Mouse (Mus musculus) E14TG2a.4 (cell line): ENCODE results near the gene Shprh.
A peak's percentile ranks its signal among the peaks of the same experiment; 100 is the strongest.
"Not testable (repeated sequence)": the region's sequence is repeated elsewhere in the genome, so short reads cannot be mapped to it uniquely, and the experiment has no call there.

Experiments
- H3K27me3 ChIP-seq: 2 replicates; pipeline ENCODE4 v1.6.1; 2014; ENCODE audit warnings: low read length, control low read depth; ENCODE audit not compliant: insufficient read depth
- H3K36me3 ChIP-seq: 2 replicates; pipeline ENCODE4 v1.6.1; 2014; ENCODE audit warnings: low read length, control low read depth; ENCODE audit not compliant: insufficient read depth
- H3K4me1 ChIP-seq: replicated peaks from 2 replicates; pipeline ENCODE4 v1.6.1; 2014; ENCODE audit warnings: low read depth, low read length, control low read depth
- H3K4me3 ChIP-seq: replicated peaks from 2 replicates; pipeline ENCODE4 v1.5.1; 2014; ENCODE audit warnings: mild to moderate bottlenecking, low read length
- H3K9me3 ChIP-seq: 2 replicates; pipeline ENCODE4 v1.6.1; 2014; ENCODE audit warnings: low read length, control low read depth
- NANOG ChIP-seq: IDR thresholded peaks from 2 replicates; pipeline ENCODE4 v1.6.1; 2014; ENCODE audit warnings: borderline replicate concordance, low read length, mixed read lengths

The Shprh gene

DNA sequence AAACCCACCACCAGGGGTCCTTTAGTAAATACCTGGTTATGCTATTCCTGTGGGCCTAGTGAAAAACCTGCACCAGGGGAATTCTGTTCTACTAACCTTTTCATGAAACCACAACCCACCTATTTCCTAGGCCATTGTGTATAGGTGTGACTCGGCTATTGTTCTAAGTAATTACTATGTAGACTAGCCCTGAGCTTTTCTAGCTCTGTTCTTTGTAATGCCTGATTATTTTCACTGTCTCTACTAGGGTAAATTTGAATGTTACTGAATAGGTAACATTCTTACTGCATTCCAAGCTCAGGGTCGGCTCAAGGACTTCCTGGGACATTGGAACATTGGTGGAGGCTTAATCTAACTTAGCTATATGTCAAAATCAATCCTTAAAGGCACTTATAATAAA lies 113.1 kb downstream of the Shprh start:
- Histone ChIP-seq H3K9me3 (peaks cover 49% of the 10 kb centered on the region), H3K4me1 (peaks cover 16% of the 10 kb centered on the region)
- H3K27me3 ChIP-seq, H3K4me3 ChIP-seq, H3K36me3 ChIP-seq: not testable (repeated sequence)
- peak; percentile 87 for TF ChIP-seq NANOG

DNA sequence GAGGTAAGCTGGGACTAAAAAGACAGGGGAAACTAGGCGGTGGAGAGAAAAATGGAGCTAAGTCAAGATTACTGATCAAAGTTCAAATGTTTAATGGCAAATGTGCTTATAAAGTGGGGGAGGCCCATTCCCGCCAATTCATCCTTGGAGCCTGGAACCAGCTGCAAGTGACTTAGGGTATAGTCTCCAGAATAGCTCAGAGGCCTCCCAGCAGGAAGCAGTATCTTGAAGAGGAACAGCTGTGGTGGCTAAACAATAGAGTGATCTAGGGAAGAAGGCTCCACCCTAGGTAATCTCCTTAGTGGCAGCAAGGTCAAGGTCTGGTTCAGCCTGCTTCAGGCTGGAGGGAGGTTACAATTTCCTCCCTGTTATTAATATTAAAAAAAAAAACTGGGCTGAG lies 114.6 kb downstream of the Shprh start:
- not testable (repeated sequence) for H3K36me3 ChIP-seq, H3K4me3 ChIP-seq, H3K27me3 ChIP-seq
- Histone ChIP-seq H3K9me3 (peaks cover 49% of the 10 kb centered on the region), H3K4me1 (peaks cover 16% of the 10 kb centered on the region)
- peak; percentile 53; the same call in 1 of the 2 replicates for TF ChIP-seq NANOG
